Mouse (Mus musculus) telencephalon, adult 2 months (tissue): ENCODE data around the gene Hmga1.

Source experiments
- DNase-seq: peaks from one replicate; pipeline ENCODE4 v3.0.0-alpha.2; 2011; ENCODE audit warnings: low read depth, low spot score

Gene Hmga1

DNA sequence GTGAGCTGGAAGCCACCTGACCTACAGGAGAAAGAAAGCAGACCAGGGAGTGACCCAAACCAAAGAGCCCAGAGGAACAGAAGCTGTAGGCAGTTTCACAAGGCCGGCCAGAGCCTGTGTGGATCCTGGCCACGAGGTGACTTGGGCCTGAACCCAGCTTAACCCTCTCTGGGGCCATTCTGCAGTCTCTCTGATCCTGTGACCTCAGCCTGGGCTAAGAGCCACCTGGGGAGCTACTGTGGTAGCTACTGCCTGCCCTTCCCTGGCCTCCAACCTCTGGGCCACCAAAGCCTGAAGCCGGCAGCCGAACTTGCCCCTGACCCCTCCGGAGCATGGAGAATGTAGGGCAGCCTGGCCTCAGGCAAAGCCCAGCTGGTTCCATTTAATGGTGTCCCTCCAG is 27.5 kb upstream of the Hmga1 start:
- no peak for DNase-seq

DNA sequence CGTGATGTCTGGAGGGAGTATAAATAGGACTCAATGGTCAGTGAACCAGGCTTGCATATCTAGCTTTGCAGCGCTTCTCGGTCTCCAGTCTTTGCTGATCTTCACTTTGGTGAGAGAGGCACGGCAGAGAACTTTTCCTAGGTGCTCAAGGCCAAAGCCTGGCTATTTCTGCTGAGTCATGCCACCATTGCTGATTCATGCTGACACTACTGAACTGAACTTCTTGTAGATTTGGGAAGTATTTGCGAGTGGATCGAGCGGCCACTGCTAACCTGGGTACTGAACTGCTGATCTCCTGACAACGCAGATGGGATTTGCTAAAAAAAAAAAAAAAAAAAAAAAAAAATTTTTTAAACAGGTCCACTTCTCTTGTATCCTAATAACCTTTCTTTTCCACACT is 24.2 kb upstream of the Hmga1 start:
- DNase-seq = no peak

DNA sequence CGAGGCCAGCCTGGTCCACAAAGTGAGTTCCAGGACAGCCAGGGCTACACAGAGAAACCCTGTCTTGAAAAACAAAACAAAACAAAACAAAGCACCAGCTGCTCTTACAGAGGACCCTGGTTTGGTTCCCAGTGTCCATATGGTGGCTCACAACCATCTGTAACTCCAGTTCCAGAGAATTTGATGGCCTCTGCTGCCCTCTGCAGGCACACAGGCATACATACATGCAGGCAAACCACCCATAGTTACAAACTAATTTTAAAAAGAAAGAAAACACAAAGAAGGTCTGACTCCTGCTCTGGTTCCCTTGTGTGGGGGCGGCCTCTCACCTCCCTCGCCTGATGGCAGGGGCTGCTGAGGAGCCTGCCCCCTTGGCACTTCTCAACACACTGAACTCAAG is 22.9 kb upstream of the Hmga1 start:
- DNase-seq = no peak

DNA sequence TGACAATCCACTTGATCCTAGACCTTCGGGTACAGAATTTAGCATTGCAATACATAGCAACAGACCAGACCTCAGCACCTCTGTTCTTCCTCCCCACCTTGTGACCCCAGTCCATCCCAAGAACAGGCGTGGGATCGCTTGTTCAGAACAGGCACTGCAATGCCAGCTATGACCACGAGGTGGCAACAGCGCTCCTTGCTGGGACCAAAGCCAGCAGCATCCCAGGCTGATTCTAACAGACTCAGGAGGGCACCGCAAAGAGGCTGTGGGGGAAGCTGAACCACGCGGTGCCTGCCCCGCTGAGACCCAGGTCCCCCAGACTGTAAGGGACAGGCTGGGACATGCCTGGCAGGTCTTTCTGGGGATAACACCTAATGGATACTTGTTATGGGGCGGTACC is 21.6 kb upstream of the Hmga1 start:
- no peak for DNase-seq

DNA sequence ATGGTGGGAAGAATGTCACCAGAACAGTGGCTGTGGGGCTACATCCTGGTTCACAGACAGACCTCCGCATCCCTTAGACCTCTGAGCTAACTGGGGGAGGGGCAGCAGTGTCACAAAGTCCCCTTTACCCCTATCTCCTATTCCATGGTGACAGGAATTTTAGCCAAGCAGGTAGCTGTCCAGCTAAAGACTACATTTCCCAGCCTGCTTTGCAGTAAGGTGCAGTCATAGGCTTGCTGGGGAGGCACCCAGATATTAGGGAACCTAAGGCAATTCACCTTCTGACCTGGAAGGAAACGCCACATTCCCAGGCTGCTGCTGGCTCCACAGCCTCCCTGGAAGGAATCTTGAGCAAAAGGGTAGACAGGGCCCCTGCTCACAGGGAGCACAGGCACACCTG is 15.0 kb upstream of the Hmga1 start:
- no peak for DNase-seq

DNA sequence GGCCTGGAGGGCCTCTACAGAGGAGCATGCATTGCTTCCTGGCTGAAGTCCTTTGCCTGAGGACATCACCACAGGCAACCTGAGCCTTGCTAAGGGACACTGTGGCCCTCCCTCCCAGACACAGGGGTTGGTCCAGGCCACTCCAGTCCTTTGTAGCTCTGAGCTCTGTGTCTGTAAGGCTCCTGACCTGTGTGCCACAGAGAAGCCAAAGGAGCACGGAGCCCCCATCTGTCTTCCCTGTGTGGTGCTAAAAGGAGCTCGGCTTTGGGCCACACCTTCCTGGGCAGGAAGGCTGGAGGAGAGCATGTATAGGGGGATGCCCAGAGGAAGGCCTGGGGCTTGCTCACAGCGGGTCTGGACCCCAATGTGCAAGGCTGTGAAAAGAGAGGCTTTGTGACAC is 14.3 kb upstream of the Hmga1 start:
- no peak for DNase-seq

DNA sequence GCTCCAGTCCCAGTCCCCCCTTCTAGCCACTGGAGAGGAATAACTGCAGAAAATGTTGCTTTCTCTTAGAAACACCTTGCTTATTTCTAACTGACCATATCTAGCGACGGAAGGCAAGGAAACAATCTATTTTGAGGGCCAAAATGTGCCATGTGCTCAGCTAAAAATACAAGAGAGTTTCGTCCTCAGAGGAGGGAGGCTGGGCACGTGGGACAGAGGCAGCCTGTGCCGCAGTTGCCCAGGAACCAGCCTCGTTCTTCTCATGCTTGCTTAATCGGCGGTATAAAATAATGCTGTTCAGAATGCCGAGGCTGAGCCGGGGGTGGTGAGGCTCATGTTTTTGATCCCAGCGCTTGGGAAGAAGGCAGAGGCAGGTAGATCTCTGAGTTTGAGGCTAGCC is 11.7 kb upstream of the Hmga1 start:
- DNase-seq = no peak

DNA sequence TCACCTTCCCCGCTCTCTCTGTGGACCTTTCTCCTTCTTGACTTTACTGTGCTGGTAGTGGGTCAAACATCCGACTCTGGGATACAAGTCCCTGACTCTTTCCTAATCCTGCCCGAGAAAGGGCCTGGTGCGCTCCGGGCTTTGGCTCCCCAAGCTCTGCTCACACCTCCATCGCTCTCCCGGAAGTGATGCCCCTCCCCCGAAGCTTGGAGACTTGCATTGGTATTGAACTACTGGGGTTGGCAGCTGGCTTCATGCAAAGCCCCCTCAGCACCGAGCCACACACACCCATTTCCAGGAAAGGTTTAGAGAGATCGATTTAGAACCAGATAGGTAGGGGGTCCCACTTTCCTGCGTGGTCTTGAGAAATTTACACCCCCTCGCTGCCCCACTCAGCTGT is 10.3 kb upstream of the Hmga1 start:
- no peak for DNase-seq

DNA sequence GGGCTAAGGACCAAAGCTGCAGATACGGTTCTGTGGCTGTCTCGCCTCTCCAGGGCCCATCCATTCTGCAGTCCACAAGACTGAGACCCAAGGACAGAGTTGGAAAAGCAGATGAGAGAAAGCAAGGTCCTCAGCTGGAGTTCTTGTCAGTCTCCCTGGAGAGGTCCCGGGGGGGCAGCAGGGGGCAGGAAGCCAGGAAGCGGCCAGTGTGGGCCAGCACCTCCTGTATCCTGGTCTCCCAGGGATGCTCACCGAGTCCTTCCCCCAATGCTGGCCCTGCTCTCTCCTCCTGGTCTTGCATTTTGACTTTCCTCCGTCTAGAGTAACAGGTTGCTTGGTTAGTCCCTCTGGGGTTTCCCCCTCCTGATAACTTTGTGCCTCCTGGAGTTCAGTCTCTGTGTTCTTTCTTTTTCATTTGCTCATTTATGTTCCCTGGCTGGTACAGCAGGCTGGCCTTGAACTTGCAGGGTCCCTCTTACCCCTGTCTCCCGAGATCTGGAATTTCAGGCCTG is 9.7 kb upstream of the Hmga1 start:
- DNase-seq = no peak

DNA sequence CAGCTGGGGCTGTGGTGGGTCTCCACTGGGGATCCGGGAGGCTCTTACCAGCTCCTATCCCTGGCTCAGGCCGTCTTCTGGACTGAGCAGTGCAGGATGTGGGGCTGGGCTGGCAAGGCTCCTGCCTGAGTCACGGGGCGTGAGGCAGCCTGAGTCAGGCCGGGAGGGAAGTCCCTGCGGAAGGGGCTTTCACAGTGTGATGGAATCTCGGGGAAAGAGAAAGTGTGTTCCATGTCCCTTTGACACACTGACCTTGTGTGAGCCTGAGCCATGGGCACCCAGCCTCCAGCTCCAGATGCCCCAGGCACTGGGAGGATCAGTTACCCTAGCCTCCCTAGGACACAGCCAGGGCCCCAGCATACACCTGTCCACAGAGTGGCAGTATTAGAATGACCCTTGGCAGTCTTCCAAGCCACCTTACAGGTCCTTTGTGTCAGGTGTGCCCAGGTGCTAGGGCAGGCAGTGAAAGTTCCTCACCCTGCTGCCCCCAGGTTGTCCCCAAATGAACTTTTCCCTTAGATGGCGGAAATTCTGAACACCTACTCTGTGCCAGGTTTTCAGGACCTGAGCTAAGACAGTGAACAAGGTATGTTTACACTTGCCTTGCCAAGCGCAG is 8.9 kb upstream of the Hmga1 start:
- no peak for DNase-seq

DNA sequence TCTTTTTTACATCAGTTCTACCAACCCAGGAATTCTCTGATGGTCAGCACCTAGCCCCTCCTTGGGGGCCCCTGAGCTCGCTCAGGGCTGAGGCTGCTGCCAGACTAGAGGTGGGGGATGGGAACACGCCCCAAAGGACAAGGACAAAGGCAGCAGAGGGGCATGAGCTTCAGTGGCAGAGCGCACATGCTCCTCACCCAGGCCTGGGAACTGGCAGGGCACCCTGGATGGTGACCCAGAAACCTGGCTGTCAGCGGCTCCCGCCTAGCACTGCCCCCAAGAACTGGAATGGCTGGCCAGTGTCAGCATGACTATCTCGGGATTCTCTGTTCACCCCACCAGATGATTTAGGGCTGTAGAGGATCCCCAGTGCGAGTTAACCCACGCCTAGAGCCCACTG is 7.1 kb upstream of the Hmga1 start:
- DNase-seq = no peak

DNA sequence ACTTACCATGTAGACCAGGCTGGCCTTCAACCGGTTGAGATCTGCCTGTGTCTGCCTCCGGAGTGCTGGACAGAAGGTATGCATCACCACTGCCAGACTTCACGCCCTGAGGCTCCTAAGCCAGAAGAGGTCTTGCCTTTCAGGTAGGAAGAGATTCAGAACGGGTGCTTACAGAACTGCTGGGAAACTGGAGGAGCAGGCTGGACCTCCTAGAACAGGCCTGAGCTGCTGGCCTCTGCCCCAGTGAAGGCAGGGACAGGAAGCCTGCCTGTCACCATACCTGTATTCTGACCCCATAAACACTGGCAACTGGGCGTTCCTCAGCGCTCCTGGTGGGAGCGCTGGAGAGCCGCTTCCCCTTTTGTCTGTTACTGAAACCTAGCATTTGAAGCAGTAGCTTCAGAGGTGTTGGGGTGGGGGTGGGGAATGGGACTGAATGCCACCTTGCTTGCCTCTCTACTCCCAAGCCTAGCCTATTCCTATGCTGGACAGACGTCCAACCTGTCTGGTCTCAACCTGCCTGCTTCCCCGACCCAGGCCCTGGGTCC is 4.8 kb upstream of the Hmga1 start:
- DNase-seq = no peak

DNA sequence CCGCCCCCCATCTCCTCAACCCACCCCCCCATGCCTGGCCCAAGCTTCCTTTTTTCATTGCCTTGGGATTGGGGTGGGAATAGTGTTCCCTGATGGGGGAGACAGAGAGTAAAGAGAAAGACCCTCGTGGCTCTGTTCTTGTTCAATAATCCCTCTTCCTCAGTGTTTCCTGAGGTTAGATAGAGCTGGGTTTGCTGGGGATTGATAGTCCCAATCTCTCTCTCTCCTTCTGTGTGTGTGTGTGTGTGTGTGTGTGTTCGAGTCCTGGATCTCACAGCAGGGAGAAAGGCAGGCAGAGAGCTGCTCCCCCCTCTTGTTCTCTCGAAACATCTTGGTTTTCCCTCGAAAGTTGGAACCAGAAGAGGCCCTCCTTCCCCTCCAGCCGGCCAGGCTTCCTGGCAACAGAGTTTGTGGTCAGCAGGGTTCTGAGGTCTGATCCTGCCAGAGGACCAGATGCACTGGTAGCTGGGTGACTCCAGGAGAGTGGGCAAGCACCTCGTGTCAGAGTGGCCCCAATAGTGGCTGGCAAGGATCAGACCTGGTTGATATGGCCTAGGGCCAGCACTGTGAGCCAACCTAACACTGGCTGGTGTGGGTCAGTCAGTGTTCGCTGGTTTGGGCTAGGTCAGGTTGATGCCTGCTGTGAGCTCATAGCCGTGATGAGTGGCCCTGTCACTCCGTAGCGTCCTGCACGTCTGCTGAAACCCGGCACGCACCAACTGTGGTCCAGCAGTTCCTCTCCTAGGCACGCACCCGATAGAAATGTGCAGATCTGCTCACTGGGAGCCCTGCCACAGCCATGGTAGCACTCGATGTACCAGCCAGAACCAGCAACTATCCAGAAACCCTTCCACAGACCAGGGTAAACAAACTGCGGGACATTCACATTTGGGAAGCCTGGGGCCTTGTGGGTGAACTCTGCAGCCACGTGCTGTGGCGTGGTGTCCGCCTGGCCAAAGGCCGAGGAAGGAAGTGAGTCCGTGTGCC is 3.8 kb upstream of the Hmga1 start:
- DNase-seq = no peak

DNA sequence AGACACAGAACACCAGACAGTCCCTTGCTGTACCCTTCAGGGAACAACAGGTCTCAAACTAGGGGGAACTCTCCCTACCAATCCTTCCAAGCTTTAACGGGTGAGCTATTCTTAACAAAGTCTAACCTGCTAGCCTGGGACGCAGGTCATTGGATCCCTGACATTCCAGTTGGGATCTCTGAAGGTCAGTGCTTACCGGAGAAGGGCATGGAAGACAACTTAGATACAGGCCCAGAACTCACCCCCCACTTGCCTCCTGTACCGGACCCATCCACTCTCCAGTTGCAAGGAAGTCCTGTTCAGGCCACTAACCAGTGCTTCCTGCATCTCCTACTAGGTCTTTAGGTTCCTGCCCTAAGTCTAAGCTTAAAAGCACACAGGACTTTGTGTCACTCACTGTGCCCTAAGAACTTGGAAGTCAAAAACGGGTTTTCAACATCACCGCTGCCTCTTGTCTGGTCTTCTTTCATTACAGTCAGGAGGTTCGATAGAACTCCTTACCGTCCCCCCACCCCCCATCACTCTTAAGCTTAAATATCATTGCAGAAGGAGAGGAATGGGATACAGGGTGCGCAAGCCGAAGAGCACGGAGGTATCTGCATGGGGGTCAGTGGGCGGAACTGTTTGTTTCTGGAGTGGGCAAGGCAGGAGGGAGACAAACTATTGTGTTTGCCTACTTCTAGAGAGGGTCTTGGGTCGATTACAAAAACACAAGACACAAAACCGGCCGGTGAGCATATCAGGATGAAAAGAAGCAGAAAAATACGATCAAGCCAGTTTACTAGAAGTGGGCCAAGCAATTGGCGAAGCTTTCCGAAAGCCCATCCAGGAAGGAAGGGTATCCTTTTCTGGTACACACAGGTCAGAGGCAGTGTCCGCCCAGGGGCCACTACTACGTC is 2.0 kb upstream of the Hmga1 start:
- no peak for DNase-seq

DNA sequence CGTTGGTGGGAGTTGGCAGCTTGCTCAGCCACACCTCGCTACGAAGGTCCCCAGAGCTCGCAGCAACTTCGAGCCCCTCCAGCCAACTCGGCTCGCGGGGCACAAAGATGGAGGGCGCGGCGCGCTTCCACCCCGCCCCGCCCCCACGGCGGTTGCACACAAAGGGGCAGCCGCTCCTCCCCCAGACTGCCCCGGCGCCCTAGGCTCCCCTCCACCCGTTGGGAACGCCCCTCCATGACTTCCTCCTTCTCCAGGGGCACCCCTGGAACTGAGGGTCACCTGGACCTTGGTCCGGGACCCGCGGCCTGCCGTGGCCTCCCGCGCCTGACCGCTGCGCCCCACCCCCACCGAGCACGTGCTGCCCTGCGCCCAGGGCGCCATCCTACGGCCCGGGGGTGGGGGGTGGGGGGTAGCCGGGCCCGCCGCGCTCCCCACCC is 1.2 kb upstream of the Hmga1 start:
- no peak for DNase-seq

DNA sequence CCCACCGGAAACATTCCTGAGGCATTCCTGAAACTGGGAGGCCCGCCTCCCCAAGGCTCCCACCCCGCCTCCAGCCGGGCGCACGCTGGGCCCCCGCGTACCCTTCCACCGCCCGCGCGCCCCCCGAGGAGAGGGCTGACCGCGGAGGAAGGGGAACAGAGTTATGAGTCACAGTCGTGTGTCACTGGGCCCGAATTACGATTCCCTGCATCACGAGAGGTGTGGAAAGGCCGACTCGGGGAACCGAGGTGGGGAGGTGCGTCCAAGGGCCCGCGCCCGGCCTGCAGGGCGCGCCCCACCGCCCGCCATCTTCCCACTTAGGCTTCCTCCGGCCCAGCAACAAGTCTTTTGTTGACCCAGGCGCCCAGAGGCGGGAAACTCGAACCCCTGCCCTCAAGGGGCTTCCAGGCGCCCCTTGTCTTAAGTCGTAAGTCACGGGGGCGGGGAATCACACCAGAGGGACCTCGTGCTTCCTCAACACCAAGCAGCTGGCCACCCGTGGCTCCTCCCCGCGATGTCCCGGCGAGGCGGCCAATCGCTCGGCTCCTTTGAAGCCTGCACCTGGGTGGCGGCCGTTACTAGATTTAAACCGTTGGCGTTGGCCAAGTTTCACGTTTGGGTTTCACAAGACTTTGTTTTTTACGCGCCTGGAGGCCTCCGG is 655 bp upstream of the Hmga1 start:
- no peak for DNase-seq

DNA sequence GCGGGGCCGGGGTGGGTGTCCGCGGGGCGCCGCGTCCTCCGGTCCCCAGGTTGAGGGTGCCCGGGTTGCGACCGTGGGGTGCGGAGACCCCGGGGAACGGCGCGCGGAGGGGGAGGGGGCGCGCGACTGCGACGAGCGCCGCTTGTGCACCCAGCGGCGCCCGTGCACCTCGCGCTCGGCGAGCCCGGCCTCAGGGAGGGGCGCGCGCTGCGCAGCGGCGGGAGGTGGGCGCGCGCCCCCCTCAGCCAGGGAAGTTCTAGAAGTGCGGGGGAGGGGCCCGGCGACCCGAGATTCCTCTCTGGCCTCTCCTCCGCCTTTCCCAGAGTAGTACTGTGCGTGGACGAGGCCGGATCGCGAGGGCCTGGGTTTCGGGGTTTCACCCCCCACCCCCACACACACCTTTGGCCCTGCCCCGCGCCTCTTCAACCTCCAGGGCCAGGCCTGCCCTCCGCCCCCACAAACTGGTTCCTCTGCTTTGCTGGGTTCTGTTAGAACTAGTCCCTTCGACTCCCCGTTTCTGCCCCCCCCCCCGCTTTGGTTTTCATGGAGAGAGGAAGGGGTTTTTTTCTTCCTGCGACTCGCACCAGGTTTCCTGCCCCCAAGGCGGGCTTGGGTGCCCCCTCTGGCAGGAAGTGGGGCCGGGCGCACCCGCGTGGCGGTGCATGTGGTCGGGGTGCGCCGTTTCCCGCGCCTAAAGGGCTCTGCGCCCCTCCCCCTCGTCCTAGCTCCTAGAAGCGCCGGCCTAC is 1.1 kb downstream of the Hmga1 start:
- no peak for DNase-seq

DNA sequence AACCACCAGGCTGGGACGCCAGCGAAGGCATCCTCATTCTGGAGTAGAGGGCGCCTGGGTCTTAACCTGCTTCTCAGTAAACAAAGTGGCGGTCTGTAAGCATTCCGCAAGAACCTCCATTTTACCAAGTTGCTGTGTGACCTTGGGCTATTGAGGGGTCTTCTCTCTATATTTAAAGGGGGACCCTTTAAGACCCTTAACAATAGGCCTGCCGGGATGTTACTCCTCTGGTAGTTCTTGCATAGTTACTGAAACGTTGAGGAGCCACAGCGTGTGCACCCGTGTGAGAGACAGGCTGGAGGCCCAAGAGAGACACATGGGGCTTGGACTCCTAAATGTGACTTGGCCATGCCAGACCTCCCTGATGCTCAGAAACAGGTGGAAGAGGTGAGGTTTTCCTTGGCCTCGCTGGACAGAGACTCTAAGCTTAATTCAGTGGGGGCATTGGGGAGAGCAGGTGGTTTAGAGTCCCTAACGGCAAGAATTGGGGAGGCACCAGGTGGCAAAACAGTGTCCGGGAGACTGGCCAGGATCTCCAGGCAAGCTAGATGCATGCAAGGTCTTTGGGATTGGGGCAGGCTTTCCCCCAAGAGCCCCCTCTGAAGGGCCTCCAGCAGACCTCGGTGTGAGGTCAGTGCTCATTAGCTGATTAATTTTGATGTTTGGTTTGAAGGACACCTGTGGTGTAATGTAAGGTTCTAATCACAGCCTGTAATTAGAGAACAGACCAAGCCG is 1.8 kb downstream of the Hmga1 start:
- no peak for DNase-seq

DNA sequence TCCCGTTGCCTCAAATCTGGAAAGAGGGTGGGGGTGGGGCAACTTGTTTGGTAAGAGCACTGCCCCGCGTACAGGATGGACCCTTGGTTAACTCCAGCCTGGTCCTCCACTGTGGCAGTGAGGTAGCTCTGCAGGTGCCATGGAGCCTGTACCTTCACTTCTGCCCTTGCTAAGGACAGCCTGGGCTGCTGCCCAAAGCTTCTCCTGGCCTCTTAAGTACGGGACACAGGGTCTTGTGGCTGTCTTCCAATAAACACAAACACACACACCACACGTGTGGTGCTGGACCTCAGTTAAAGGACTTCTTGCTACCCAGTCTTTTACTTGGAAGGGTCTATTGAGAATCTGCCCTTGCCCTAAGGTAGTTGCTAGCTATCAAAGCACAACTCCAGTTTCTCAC is 2.5 kb downstream of the Hmga1 start:
- DNase-seq = no peak

DNA sequence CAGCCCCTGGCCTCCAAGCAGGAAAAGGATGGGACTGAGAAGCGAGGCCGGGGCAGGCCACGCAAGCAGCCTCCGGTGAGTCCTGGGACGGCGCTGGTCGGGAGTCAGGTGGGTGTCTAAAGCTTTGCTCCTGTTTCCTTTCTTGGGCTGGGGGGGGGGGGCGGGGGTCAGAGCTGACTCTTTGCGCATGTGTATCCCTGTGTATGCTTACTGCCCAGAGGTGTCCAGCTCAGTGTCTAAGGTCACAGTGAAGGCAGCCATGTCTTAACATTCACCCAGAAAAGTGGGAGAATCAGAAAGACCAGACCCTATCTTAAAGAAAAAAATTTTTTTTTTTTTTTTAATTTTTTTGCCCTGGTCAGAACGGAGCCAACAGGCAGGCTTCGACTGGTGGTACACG is 3.3 kb downstream of the Hmga1 start:
- no peak for DNase-seq
